Mouse (Mus musculus) stomach, embryonic 14.5 days (tissue): ENCODE measurements around the gene Cks2. TPM values are rescaled to one million over a fixed set of nuclear protein-coding genes. Genes with fewer than 3 reads are reported as not detected.

Source experiments
- ATAC-seq: fragments of 200-750 bp; cut with Nextera tagmentation; 2 replicates; pipeline ENCODE4 v1.8.0; 2017; ENCODE audit warnings: low read depth, moderate TSS enrichment; ENCODE audit not compliant: insufficient number of reproducible peaks, insufficient read depth, low FRiP score
- H3K27ac ChIP-seq: fragments of 300-500 bp; sonication (generic); 2 replicates; pipeline ENCODE4 v1.5.1; 2014; ENCODE audit warnings: mild to moderate bottlenecking, low read length, moderate library complexity, mixed read lengths
- H3K27me3 ChIP-seq: fragments of 300-500 bp; sonication (generic); 2 replicates; pipeline ENCODE4 v1.6.1; 2014; ENCODE audit warnings: low read length, control low read depth, mixed read lengths; ENCODE audit not compliant: control insufficient read depth, insufficient read depth
- H3K36me3 ChIP-seq: fragments of 300-500 bp; sonication (generic); 2 replicates; pipeline ENCODE4 v1.6.1; 2014; ENCODE audit warnings: mild to moderate bottlenecking, control low read depth, low read length, moderate library complexity, mixed read lengths; ENCODE audit not compliant: control insufficient read depth, insufficient read depth
- H3K4me1 ChIP-seq: fragments of 300-500 bp; sonication (generic); 2 replicates; pipeline ENCODE4 v1.6.1; 2014; ENCODE audit warnings: low read length, control low read depth, mixed read lengths; ENCODE audit not compliant: control insufficient read depth, insufficient read depth
- H3K4me2 ChIP-seq: fragments of 300-500 bp; sonication (generic); replicated peaks from 2 replicates; pipeline ENCODE4 v1.6.1; 2014; ENCODE audit warnings: low read depth, low read length, control low read depth
- H3K4me3 ChIP-seq: fragments of 300-500 bp; sonication (generic); 2 replicates; pipeline ENCODE4 v1.5.1; 2014; ENCODE audit warnings: low read depth, low read length, control low read depth
- H3K9ac ChIP-seq: fragments of 300-500 bp; sonication (generic); replicated peaks from 2 replicates; pipeline ENCODE4 v1.6.1; 2014; ENCODE audit warnings: low read depth, mild to moderate bottlenecking, control low read depth, low read length, moderate library complexity, mixed read lengths
- H3K9me3 ChIP-seq: fragments of 300-500 bp; sonication (generic); 2 replicates; pipeline ENCODE4 v1.6.1; 2016; ENCODE audit warnings: low read depth, low read length, control low read depth; ENCODE audit not compliant: control insufficient read depth
- WGBS: fragments of 180-500 bp; shearing (Covaris S2); extraction: QIAGEN DNeasy Blood & Tissue Kit; methylation state at CpG from one replicate; pipeline ENCODE4 v1.1.7; 2014; 5-methylcytosine and 5-hydroxymethylcytosine counted together
- polyA plus RNA-seq: library from polyadenylated mRNA; unstranded; fragments of >200 nt; fragmentation: Nextera tagmentation; extraction: Ambion mirVana; gene quantifications from 2 replicates; pipeline ENCODE4 v1.2.1, GENCODE M21; 2014

Gene Cks2
- polyA plus RNA-seq, 1 experiment from 2014 or later = 373 TPM

GRCm38 (mm10) chr13:51678687-51679086 is 33.7 kb downstream of the Cks2 start:
- Histone ChIP-seq H3K9ac (no peak overlapping the region), H3K9me3 (no peaks in the 10 kb centered on the region), H3K4me2 (no peak overlapping the region), H3K36me3 (peaks cover 75% of the 10 kb centered on the region), H3K27ac (no peak overlapping the region), H3K27me3 (no peaks in the 10 kb centered on the region), H3K4me1 (no peaks in the 10 kb centered on the region), H3K4me3 (no peak overlapping the region)
- ATAC-seq = no peak
- 90% methylated on average over 6 of the region's 6 CpGs for WGBS

GRCm38 (mm10) chr13:51679332-51679731 is 34.3 kb downstream of the Cks2 start:
- no peak overlapping the region for H3K9ac ChIP-seq
- H3K9me3 ChIP-seq = no peaks in the 10 kb centered on the region
- H3K4me3 ChIP-seq = no peak overlapping the region
- ATAC-seq = no peak
- no peaks in the 10 kb centered on the region for H3K4me1 ChIP-seq
- no peak overlapping the region for H3K4me2 ChIP-seq
- 80% methylated on average over 4 of the region's 4 CpGs for WGBS
- peaks cover 70% of the 10 kb centered on the region for H3K36me3 ChIP-seq
- no peaks in the 10 kb centered on the region for H3K27me3 ChIP-seq
- H3K27ac ChIP-seq = no peak overlapping the region

- Histone ChIP-seq H3K27ac (no peak overlapping the region), H3K27me3 (no peaks in the 10 kb centered on the region), H3K9me3 (no peaks in the 10 kb centered on the region), H3K4me3 (no peak overlapping the region), H3K4me2 (no peak overlapping the region), H3K36me3 (peaks cover 72% of the 10 kb centered on the region), H3K9ac (no peak overlapping the region), H3K4me1 (no peaks in the 10 kb centered on the region)
- ATAC-seq = no peak
- 82% methylated on average over 5 of the region's 5 CpGs for WGBS
Observed at GRCm38 (mm10) chr13:51681076-51681475, 36.0 kb downstream of the Cks2 start.

GRCm38 (mm10) chr13:51681634-51682033 is 36.6 kb downstream of the Cks2 start:
- Histone ChIP-seq H3K27ac (no peak overlapping the region), H3K36me3 (peaks cover 69% of the 10 kb centered on the region), H3K4me1 (no peaks in the 10 kb centered on the region), H3K9ac (no peak overlapping the region), H3K4me3 (no peak overlapping the region), H3K9me3 (no peaks in the 10 kb centered on the region), H3K27me3 (no peaks in the 10 kb centered on the region), H3K4me2 (no peak overlapping the region)
- WGBS = 94% methylated on average over 8 of the region's 8 CpGs
- ATAC-seq = no peak

DNA sequence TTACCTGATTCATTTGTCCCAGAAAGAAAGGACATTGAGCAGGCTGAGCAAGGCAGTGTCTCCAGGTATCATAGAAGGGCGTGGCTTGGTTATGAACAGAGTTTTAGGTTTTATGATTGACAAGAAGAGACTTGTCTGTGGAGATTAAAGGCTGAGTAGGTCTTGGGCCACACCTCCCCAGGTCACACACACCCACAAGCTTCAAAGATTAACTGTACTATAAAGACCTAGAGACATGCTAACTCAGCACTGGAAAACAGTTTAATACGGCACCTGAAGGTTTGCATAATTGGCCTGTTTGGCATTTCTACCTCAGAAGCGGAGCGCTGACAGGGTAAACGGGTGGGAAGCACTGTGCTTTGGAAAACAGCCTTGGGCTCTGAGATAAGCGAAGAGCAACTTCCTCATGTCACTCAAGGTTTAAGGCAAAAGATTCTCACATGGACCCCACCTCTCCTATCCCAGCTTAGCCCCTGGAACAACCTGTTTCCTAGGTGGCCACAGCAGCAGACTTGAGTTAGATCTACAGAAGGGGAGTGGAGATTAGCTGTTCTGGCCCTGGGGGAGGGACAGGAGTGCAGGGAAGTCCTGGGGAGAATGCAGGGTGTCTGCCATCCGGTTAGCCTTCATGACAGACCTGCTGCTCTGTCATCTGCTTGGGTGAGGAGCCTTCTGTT is 40.4 kb downstream of the Cks2 start:
- Histone ChIP-seq H3K4me3 (no peak overlapping the region), H3K9ac (no peak overlapping the region), H3K4me2 (no peak overlapping the region), H3K9me3 (no peaks in the 10 kb centered on the region), H3K4me1 (no peaks in the 10 kb centered on the region), H3K36me3 (peaks cover 60% of the 10 kb centered on the region), H3K27ac (peak overlapping the region; percentile 17; the same call in 1 of the 2 replicates), H3K27me3 (no peaks in the 10 kb centered on the region)
- WGBS = 86% methylated on average over 7 of the region's 7 CpGs
- no peak for ATAC-seq

- Histone ChIP-seq H3K9ac (no peak overlapping the region), H3K36me3 (peaks cover 46% of the 10 kb centered on the region), H3K4me3 (no peak overlapping the region), H3K4me2 (no peak overlapping the region), H3K4me1 (no peaks in the 10 kb centered on the region), H3K27me3 (no peaks in the 10 kb centered on the region), H3K27ac (no peak overlapping the region), H3K9me3 (no peaks in the 10 kb centered on the region)
- ATAC-seq = no peak
- 93% methylated on average over 5 of the region's 5 CpGs for WGBS
Observed at GRCm38 (mm10) chr13:51686966-51687365, 41.9 kb downstream of the Cks2 start.

DNA sequence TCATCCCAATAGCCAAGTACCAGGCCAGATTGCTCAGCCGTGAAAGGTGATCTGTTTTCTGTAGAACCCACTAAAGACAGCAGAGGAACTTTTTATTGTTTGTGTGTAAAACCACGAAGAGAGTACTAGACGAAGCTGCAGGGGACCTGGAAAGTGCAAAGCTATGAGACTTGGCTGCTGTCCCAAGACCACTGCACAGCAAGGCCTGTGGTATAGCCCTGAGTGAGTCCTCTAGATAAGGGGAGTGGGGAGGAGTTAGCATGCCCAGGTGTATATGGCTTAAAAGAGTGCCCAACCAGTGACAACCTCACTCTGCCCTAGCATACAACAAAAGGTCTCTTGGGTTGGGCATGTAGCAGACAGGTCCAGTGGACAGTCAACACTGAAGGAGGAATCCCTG is 43.7 kb downstream of the Cks2 start:
- WGBS = 59% methylated on average over 3 of the region's 3 CpGs

DNA sequence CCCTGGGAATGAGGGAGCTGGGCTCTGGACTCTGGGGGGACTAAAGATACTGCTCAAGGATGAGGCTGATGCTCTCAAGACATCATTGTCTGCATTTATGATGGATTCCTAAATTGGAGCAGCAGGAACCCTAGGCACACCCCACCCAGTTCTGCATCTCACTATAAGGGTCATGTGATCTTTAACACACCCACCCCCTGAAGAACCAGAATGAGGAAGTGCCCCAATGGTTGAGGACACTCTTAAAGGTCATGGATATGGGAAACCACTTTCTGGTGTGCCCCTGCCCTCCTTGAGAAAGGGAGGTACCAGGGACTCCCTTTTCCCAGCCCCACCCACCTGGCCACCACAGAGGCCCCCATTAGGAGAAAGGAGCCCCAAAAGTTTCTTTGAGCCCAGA is 51.4 kb downstream of the Cks2 start:
- H3K9ac ChIP-seq = no peak overlapping the region
- no peaks in the 10 kb centered on the region for H3K36me3 ChIP-seq
- ATAC-seq = no peak
- H3K9me3 ChIP-seq = no peaks in the 10 kb centered on the region
- no peak overlapping the region for H3K27ac ChIP-seq
- H3K4me1 ChIP-seq = no peaks in the 10 kb centered on the region
- no peak overlapping the region for H3K4me3 ChIP-seq
- no peak overlapping the region for H3K4me2 ChIP-seq
- H3K27me3 ChIP-seq = no peaks in the 10 kb centered on the region

More for the DNA sequence above, 43.7 kb downstream of the Cks2 start:
- Histone ChIP-seq H3K4me1 (no peaks in the 10 kb centered on the region), H3K27ac (no peak overlapping the region), H3K27me3 (no peaks in the 10 kb centered on the region), H3K9ac (no peak overlapping the region), H3K4me3 (no peak overlapping the region), H3K4me2 (no peak overlapping the region), H3K36me3 (peaks cover 30% of the 10 kb centered on the region), H3K9me3 (no peaks in the 10 kb centered on the region)
- ATAC-seq = no peak

- no peaks in the 10 kb centered on the region for H3K36me3 ChIP-seq
- no peak overlapping the region for H3K27ac ChIP-seq
- H3K9me3 ChIP-seq = no peaks in the 10 kb centered on the region
- no peak for ATAC-seq
- H3K4me3 ChIP-seq = no peak overlapping the region
- H3K4me2 ChIP-seq = no peak overlapping the region
- 71% methylated on average over 6 of the region's 6 CpGs for WGBS
- H3K9ac ChIP-seq = no peak overlapping the region
- no peaks in the 10 kb centered on the region for H3K4me1 ChIP-seq
- H3K27me3 ChIP-seq = no peaks in the 10 kb centered on the region
Observed at GRCm38 (mm10) chr13:51697455-51697854, 52.4 kb downstream of the Cks2 start.
